Mouse (Mus musculus) gastrocnemius, postnatal 36 days (tissue): ENCODE measurements at regions not wholly inside any gene's neighbourhood (a gene's known extent, or its start where the extent isn't known, plus 50 kb on each side); places are given as distances from the start of the nearest gene placed in this dataset.

Experiments used
- DNase-seq, 2 experiments: peaks; one replicate each; pipeline ENCODE4 v3.0.0; 2022
- intact Hi-C: fragments of 180-260 bp; cut with DNase I; formaldehyde crosslinking; loops from one replicate; pipeline ENCODE4 v1.15.1; 2025

DNA sequence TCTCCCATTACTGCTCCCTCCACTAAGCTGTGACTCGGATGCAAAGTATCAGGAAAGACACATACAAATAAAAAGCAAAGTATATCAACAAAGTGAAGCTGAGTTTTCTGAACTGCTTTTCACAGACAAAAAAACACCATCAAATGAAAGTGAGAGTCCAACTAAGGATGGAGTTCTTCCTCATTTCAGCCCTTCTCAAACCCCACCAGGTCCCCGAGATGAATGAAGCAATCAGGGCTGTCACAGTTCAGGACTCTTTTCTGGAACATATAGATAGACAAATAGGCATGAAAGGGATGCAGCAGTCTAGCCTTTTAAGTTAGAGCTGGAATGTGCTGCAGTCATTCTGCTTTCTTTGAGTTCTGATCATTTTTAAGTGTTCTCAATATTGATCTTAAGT lies 142.6 kb downstream of the Fzd1 start:
- intact Hi-C loops: no loop called here
- no peak for DNase-seq

DNA sequence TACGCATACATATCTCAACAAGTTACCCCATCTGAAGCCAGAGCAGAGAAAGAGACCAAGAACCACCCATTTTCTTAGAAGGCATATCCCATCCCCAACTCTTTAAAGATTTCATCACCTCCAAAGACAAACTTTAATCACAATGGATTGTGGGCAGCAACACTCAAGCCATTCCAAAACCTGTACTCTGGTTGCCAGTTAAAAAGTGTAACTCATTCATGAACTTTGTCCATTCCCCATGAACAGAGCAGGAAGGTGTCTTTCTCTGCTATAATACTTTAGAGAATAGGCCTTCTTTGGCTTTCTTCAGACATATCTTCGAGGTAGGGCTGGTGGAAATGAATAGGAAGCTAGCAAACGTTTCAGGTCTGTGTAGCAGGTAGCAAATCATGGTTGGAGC lies 160.4 kb downstream of the Fzd1 start:
- no peak for DNase-seq
- intact Hi-C loops: no loop called here

GRCm38 (mm10) chr5:4595010-4595409 lies 162.8 kb downstream of the Fzd1 start:
- intact Hi-C loops: no loop called here
- DNase-seq: no peak

DNA sequence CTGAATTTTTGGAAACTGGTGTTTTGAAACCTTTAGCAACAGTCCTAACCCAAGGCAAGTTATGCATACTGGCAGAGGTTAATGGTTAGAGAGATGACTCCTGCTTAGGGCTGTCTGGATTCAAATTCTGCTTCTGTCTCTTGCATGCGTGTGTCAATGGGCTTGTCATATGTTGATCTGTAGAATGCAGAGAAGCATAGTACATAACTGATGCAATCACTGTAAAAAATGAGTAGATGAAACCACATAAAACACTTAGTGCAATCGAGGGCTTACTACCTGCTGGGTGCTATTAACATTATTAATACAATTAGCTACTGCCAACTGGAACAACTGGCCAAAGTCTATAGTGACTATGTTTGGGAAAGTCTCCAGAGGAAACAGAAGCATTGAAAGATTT lies 163.3 kb downstream of the Fzd1 start:
- intact Hi-C loops: no loop called here
- no peak for DNase-seq

GRCm38 (mm10) chr5:4593638-4594381 lies 164.0 kb downstream of the Fzd1 start:
- intact Hi-C loops: no loop called here
- no peak for DNase-seq

DNA sequence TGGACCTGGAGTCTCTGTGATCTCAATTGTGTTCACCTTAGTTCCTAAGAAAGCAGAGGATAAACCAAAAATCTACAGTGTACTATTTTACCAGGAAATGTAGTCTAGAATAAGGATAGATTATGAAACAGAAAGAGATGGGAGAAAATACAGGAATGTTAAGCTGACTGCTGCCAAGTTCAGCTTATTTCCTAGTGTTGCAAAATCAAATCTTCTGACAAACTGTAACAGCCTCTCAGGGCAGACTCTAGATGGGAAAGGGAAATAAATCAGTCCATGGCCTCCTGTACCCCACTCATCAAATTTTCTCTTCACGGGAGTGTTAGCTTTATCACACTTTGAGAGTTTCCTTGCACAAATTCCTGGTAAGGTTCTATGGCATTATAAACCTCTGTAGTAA lies 166.1 kb downstream of the Fzd1 start:
- intact Hi-C loops: no loop called here
- no peak for DNase-seq

- DNase-seq: no peak
- intact Hi-C loops: no loop called here
Measured at GRCm38 (mm10) chr5:4582702-4583475, 174.9 kb downstream of the Fzd1 start.

DNA sequence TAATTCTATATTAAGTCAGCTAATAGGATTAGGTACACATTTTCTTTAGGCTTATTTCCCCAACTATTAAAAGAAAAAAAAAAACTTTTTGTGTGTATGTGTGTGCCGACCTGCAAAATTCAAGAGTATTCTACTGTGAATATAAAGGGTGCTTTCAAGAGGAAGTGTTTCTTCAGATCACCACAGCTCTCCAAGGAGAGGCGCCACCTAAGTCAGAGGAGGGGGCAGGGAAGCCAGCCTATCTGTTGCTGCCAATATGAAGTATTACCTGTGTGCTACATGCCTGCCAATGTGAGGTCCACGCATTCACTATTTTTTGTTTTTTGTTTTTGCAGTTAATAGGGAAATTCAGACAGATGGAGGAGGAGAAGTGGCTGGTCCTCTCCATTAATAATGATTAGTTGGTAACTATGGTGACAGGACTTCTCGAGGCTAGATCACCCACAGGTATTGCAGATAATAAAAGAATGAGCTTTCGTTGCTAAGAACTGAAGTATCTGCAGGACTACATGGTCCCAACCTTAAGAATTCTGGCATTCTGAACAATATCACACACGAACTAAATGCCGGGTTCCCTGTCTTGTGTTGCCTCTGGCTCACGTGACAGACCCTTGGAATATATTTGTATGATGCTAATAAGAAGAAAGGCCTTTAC lies 177.5 kb downstream of the Fzd1 start:
- no peak for DNase-seq
- intact Hi-C loops: no loop called here

DNA sequence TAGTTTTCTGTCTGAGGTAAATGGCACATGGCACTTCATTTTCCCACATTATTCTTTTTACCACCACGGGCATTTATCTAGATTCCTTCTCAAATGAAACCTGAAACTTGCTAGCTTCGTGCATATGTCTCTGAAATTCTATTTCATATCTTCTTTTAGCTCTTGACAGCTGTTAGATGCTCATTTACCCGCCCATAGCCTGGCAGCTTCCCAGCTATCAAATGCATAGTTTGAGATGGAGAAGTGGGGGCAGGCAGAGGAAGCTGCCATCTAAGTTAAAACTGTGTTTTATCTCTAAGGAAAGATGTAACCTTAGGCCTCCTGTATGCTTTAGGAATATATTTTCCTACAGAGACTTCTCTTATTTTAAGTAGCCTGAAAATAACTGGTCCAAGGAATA lies 179.0 kb downstream of the Fzd1 start:
- intact Hi-C loops: no loop called here

DNA sequence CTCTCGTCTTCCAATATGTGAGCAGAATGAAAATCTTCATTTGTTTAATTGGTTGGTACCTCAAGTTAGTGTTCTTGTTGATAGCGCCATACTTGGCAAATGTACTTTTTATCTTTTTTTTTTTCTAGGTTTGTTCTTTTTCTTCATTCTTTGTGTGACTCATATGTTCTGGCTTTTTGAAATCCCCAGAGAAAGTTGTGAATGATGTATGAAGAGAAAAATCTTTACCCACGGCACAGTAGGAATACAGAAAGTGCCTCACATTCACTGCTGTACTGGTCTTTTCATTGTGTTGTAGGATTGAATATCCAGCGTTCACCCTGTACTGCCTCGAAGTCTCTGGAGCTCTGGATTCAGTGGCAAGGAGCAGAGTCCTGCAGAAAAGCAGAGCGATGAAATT lies 180.7 kb downstream of the Fzd1 start:
- intact Hi-C loops: no loop called here
- DNase-seq: no peak

More for the DNA sequence above, 179.0 kb downstream of the Fzd1 start:
- DNase-seq: no peak

GRCm38 (mm10) chr5:4563862-4564261 lies 194.0 kb downstream of the Fzd1 start:
- DNase-seq: no peak
- intact Hi-C loops: no loop called here

DNA sequence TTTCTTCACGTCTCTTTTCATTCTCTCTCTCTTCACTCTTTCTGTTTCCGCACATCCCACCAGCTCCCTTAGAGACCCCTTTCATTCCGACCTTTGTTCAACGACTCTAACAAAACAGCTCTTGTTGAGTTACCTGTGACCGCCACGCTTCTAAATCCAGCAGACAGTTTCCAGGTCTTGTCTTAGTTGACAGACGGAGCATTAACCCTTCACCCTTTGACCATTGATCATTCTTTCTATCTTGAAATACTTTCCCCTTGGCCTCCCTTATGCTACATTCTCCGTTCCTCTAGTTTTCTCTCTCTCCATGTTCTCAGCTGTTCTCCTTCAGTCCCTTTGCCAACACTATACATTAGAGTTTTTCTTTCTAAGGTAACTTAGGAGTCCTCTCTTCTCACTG lies 196.2 kb downstream of the Fzd1 start:
- DNase-seq: no peak
- intact Hi-C loops: no loop called here

DNA sequence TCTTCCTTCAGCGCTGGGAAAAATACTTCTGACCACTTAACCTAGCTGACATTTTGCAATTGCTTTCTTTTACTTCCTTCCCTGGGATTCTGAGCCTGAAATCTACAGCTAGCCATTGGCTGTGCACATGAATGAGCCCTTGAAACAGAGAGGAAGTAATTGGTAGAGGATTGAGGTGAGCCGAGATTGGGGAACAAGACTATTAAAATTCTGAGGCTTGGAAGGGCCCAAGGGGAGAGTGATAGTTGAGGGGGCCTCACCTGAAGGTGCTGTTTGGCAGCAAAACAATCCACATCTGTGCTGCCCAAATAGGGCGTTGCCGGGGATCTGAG lies 196.7 kb downstream of the Fzd1 start:
- intact Hi-C loops: no loop called here
- no peak for DNase-seq

GRCm38 (mm10) chr5:4560370-4561138 lies 197.3 kb downstream of the Fzd1 start:
- intact Hi-C loops: no loop called here
- DNase-seq: no peak

GRCm38 (mm10) chr5:4554972-4555371 lies 202.9 kb downstream of the Fzd1 start:
- DNase-seq: no peak
- intact Hi-C loops: no loop called here

DNA sequence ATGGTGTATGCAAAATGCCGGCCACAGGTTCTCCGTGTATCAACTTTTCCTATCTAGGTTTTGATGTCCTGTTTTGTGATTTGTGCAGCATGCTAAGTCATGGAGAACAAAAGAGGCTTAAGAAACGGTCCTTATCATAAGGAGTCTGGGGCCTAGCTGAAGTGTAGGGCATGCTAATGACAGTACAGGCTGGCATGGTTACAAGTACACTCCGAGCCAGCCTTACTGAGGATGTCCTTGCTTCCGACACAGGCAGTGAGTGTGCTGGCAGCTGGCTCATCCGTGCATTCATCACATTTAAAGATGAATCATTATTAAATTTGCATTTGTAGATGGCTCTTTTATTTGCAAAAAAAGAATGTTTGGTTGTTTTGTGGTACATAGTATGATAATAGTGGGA lies 219.3 kb downstream of the Fzd1 start:
- intact Hi-C loops: no loop called here
- DNase-seq: no peak

DNA sequence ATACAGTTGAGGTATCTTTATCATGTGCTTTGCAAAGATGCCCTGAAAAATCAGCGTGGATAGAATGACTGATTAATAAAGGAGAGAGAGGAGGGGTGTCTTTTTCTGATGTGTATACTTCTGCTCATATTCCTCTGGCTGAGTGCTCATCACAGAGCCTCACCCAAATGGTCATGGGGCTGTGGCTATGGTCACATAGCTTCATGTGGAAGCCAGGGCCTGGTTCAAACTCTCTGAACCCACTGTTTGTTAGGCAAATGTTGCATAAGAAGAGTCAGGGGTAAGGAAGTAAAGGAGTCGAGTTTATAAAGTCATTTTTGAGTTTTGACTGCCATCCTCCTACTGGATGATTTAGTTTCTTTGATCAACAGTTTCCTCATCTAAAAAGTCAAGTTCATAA lies 221.0 kb downstream of the Fzd1 start:
- DNase-seq: no peak
- intact Hi-C loops: no loop called here

- no peak for DNase-seq
- intact Hi-C loops: no loop called here
Measured at GRCm38 (mm10) chr5:4535951-4536350, 221.9 kb downstream of the Fzd1 start.

GRCm38 (mm10) chr5:4534512-4534911 lies 223.3 kb downstream of the Fzd1 start:
- intact Hi-C loops: no loop called here

DNA sequence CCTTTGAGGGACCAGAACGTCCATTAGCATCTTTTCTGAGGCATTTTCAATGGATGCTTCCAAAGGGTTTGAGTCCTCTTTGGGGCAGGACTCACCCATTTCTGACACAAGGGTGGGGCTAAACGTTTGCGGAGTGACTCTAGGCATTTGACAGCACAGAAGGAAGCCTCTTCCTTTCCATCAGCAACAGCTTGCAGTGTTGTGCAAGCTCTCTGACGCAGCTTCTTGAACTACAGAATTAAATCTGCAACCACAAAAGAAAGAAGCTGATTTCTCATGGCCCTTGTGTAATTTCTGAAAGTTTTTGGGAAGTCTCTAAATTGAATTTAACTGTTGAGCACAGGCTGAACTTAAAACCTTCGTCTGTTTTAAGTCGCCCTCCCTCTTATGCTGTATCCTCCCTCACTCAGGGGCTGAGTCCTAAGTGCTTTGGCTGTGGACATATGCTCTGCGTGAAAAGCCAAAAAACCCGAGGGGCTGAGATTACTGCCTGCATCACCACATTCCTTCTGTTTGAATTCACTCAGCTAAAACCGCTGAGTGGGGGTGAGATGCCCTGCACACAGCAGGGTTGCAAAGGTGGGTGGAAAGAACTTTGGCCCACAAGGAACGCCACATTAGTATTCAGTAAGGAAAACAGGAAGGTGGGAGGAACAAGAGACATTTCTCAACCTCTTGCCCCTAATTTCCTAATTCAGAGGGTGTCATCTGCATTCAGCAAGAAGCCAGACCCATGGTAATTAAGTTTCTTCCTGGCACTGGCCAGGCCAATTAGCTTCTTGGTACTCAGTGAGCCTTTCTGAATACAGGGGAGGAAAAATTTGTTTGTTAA lies 227.4 kb downstream of the Fzd1 start:
- intact Hi-C loops: no loop called here
- no peak for DNase-seq

More at GRCm38 (mm10) chr5:4534512-4534911, 223.3 kb downstream of the Fzd1 start:
- DNase-seq: no peak
